Mouse (Mus musculus): ENCODE data around the gene Tnpo3. TPM values are rescaled to one million over a fixed set of nuclear protein-coding genes. Genes with fewer than 3 reads are reported as not detected.

Tnpo3 gene
- total and polyA plus RNA-seq, 3 experiments, result 64.9 to 148 (median 139) TPM

DNA sequence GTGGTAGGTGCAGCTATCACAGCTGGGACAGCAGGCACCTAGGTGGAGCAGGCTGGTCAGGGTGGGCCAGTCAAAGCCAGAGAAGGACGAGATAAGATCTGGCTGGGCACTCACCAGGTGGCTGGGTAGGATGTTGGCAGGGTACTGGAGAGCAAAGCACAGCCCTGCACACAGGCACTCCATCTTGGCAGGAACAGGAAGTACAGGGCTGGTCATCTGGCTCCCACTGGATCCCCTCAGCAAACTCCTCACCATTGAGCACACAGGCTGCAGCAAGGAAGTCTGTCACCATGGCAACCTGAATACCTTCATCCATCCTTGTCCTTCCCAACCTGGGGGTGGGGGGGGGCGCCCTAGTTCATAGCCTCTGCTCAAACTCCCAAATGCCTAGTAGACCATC lies 111.9 kb downstream of the Tnpo3 start:
- Histone ChIP-seq H3K27ac (ENCODE audit: control insufficient read depth, low read depth, low read length) (no peak overlapping the region), H3K27me3 (ENCODE audit: control insufficient read depth in 1 of 2, insufficient read depth in 2 of 2, low read length in 2 of 2) (no peaks in the 10 kb centered on the region), H3K36me3 (ENCODE audit: control insufficient read depth in 1 of 2, insufficient read depth in 2 of 2, low read length in 2 of 2) (peaks cover 0 to 17% of the 10 kb centered on the region in 2 experiments; a peak in 2 of 4 replicates), H3K4me1 (ENCODE audit: control insufficient read depth in 1 of 2, insufficient read depth in 2 of 2, low read length in 2 of 2) (peaks cover 9 to 19% of the 10 kb centered on the region in 2 experiments), H3K79me2 (ENCODE audit: control insufficient read depth, insufficient read depth, low read length, poor library complexity) (no peaks in the 10 kb centered on the region), H3K9me3 (replicated peaks; ENCODE audit: insufficient read depth, low read length) (no peaks in the 10 kb centered on the region), H3K4me3 (ENCODE audit: control insufficient read depth in 1 of 2, insufficient read depth in 1 of 2, low read depth in 2 of 2, low read length in 2 of 2) (no peak overlapping the region), H3K9ac (ENCODE audit: control insufficient read depth, low read depth, low read length, poor library complexity, severe bottlenecking) (no peak overlapping the region)
- DNase-seq (ENCODE audit: low read depth, low spot score), result no peak
- no peak for TF ChIP-seq ETS1 (IDR thresholded peaks at IDR 0.05; ENCODE audit: low read depth, low read length)
- TF ChIP-seq USF2 (IDR thresholded peaks at IDR 0.05; ENCODE audit: borderline replicate concordance in 1 of 2, insufficient read depth in 1 of 2, low read depth in 1 of 2, low read length in 2 of 2), result no peak
- no peak for TF ChIP-seq ZMIZ1 (IDR thresholded peaks at IDR 0.05; ENCODE audit: low read depth, low read length)
- TF ChIP-seq JUND (IDR thresholded peaks at IDR 0.05; ENCODE audit: low read depth, low read length), result no peak
- TF ChIP-seq RAD21 (IDR thresholded peaks at IDR 0.05; ENCODE audit: low read depth, low read length), result no peak
- TF ChIP-seq NELFE (IDR thresholded peaks at IDR 0.05; ENCODE audit: low read depth, low read length), result no peak
- no peak for TF ChIP-seq ELF1 (IDR thresholded peaks at IDR 0.05; ENCODE audit: low read depth, low read length)
- no peak for TF ChIP-seq HCFC1 (IDR thresholded peaks at IDR 0.05; ENCODE audit: low read depth, low read length)

DNA sequence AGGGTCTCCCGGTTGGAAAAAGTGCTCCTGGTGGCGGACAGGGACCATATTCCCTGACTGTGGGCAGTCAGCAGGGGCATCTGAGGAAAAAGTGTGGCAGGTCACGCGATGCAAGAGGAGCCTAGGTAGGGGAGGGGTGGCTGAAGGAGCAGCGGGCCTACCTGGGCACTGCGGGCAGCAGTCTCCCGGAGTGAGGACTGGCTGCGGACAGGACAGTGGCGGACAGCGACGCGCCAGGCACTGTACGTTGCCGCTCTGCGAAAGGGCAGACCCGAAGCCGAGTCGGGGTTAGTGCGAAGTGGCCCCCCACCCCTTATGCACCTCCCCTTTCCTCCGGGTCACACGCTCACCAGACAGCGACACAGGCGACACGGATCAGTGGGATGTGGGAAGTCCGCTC lies 113.4 kb downstream of the Tnpo3 start:
- no peak for TF ChIP-seq MAX (IDR thresholded peaks at IDR 0.05; ENCODE audit: low read length)
- no peak for TF ChIP-seq SMC3 (IDR thresholded peaks at IDR 0.05; ENCODE audit: low read depth, low read length)
- no peak for TF ChIP-seq BHLHE40 (IDR thresholded peaks at IDR 0.05; ENCODE audit: borderline replicate concordance, low read depth, low read length)
- TF ChIP-seq POLR2AphosphoS5 (IDR thresholded peaks at IDR 0.05; ENCODE audit: borderline replicate concordance, low read depth, low read length), result no peak
- TF ChIP-seq EP300 (IDR thresholded peaks at IDR 0.05; ENCODE audit: low read depth in 1 of 2, low read length in 2 of 2), result no peak
- TF ChIP-seq JUND (IDR thresholded peaks at IDR 0.05; ENCODE audit: low read depth, low read length), result no peak
- no peak for TF ChIP-seq POLR2AphosphoS2 (IDR thresholded peaks at IDR 0.05; ENCODE audit: low read length)
- TF ChIP-seq ELF1 (IDR thresholded peaks at IDR 0.05; ENCODE audit: low read depth, low read length), result no peak
- no peak for TF ChIP-seq TBP (IDR thresholded peaks at IDR 0.05; ENCODE audit: low read depth, low read length)
- TF ChIP-seq TCF12 (IDR thresholded peaks at IDR 0.05; ENCODE audit: low read depth, low read length), result no peak
- no peak for TF ChIP-seq GATA1 (IDR thresholded peaks at IDR 0.05; ENCODE audit: low read depth, low read length)
- no peak for TF ChIP-seq HCFC1 (IDR thresholded peaks at IDR 0.05; ENCODE audit: low read depth, low read length)
- Histone ChIP-seq H3K79me2 (ENCODE audit: control insufficient read depth, insufficient read depth, low read length, poor library complexity) (no peaks in the 10 kb centered on the region), H3K4me3 (ENCODE audit: control insufficient read depth in 1 of 2, insufficient read depth in 1 of 2, low read depth in 2 of 2, low read length in 2 of 2) (no peak overlapping the region), H3K9ac (ENCODE audit: control insufficient read depth, low read depth, low read length, poor library complexity, severe bottlenecking) (no peak overlapping the region), H3K27ac (ENCODE audit: control insufficient read depth, low read depth, low read length) (no peak overlapping the region), H3K9me3 (replicated peaks; ENCODE audit: insufficient read depth, low read length) (no peaks in the 10 kb centered on the region), H3K36me3 (ENCODE audit: control insufficient read depth in 1 of 2, insufficient read depth in 2 of 2, low read length in 2 of 2) (peaks cover 0 to 14% of the 10 kb centered on the region in 2 experiments; a peak in 2 of 4 replicates), H3K4me1 (ENCODE audit: control insufficient read depth in 1 of 2, insufficient read depth in 2 of 2, low read length in 2 of 2) (peaks cover 9 to 12% of the 10 kb centered on the region in 2 experiments), H3K27me3 (ENCODE audit: control insufficient read depth in 1 of 2, insufficient read depth in 2 of 2, low read length in 2 of 2) (no peaks in the 10 kb centered on the region)
- DNase-seq (ENCODE audit: low read depth, low spot score), result no peak

Data from MEL (cell line).